ENCODE assay signal across 10 mouse cellular contexts in the genomic region with DNA sequence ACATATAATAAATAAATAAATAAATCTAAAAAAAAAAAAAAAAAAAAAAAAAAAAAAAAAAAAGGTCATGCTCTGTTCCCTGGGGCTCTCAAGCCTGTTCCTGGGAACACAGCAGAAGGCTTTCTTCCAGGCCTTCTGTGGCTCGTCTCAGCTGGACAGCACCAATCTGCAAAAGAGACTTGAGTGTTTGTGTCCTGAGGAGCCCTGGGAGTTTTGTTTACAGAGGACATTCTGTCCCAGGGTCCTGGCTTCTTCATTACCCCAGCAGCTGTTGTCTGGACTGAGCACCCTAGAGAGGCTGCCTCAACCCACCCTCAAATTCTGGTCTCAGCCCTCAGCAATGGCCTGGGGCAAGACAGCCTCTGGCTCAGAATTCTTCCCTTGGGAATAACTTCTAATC. TPM values are rescaled to one million over a fixed set of nuclear protein-coding genes. Genes with fewer than 3 reads are reported as not detected.
DNase-seq lines count a peak whose midpoint lies in the region; ATAC-seq lines count a peak whose summit lies in the region.
"Had no signal": no experiment of that assay in that cellular context is flagged by ENCODE, and none has a peak within 500 bp of the region (broad histone marks: within the 10 kb centered on the region; RNA-seq: fewer than 3 reads in every experiment).

No protein-coding gene starts in this region.

- DNase-seq in gastrocnemius, postnatal 14 days: peak; percentile 16
- DNase-seq in gastrocnemius, postnatal 36 days: no peak
- peak; percentile 76 for DNase-seq in adipocyte (ENCODE audit: low spot score)
- peak; percentile 36 to 55 for DNase-seq in heart, postnatal 36 days
- DNase-seq in lung, postnatal 36 days: peak; percentile 73
- no peak for DNase-seq in thymus, postnatal 0 days (ENCODE audit: low spot score)
- DNase-seq in layer of hippocampus, adult 9-11 months: no peak
- DNase-seq: adrenal gland, adult 8-10 months had no signal

- intact Hi-C loops in gastrocnemius, postnatal 14 days (cut with DNase I; ENCODE audit: low total_unique reads): loop anchor here (10.0 kb wide), 1 partner anchor 104 kb away; no protein-coding TSS in a partner anchor
- intact Hi-C loops in gastrocnemius, postnatal 36 days (cut with DNase I): no loop called here
- intact Hi-C loops in heart, postnatal 36 days (cut with DNase I): no loop called here

- no peak for ATAC-seq in cerebellum, adult (ENCODE audit: insufficient number of reproducible peaks, low FRiP score, low TSS enrichment)
- ATAC-seq: forebrain, embryonic 15.5 days had no signal

RNA-seq across cellular contexts. Expression of a gene that starts 5.6 kb away (rescaled TPM):
- total RNA-seq in gastrocnemius, postnatal 14 days (2021): 10 to 100 TPM in 1 of 2 experiments, 1 to 10 TPM in 1; 7.4 to 10.7 TPM
- total RNA-seq in gastrocnemius, postnatal 36 days (2021): 1 to 10 TPM; 3.4 to 5.9 TPM
- 10 to 100 TPM; 11.6 to 16.6 TPM for total RNA-seq in heart, postnatal 36 days (2021)
- polyA plus RNA-seq in thymus, postnatal 0 days (2015; fragmentation: Nextera tagmentation; extraction: Ambion mirVana): 3.2 and 4.1 TPM in 2 replicates

RNA-seq across cellular contexts. Expression of a gene that starts 6.3 kb away (rescaled TPM):
- 10 to 100 TPM; 20.4 to 20.7 TPM for total RNA-seq in gastrocnemius, postnatal 14 days (2021)
- 10 to 100 TPM; 16.5 to 20.6 TPM for total RNA-seq in gastrocnemius, postnatal 36 days (2021)
- 10 to 100 TPM; 26.4 to 27.8 TPM for total RNA-seq in heart, postnatal 36 days (2021)
- polyA plus RNA-seq in thymus, postnatal 0 days (2015; fragmentation: Nextera tagmentation; extraction: Ambion mirVana): 39.2 and 41.0 TPM in 2 replicates

RNA-seq across cellular contexts. Expression of a gene that starts 35.3 kb away (rescaled TPM):
- total RNA-seq in gastrocnemius, postnatal 14 days (2021): 1 to 10 TPM; 3.6 to 3.7 TPM
- total RNA-seq in gastrocnemius, postnatal 36 days (2021): 1 to 10 TPM; 1.8 to 2.4 TPM
- total RNA-seq in heart, postnatal 36 days (2021): 1 to 10 TPM; 5.3 to 5.8 TPM
- 7.7 and 8.2 TPM in 2 replicates for polyA plus RNA-seq in thymus, postnatal 0 days (2015; fragmentation: Nextera tagmentation; extraction: Ambion mirVana)

RNA-seq across cellular contexts. Expression of a gene that starts 59.1 kb away (rescaled TPM):
- 1 to 10 TPM; 1.3 to 1.7 TPM for total RNA-seq in gastrocnemius, postnatal 14 days (2021)
- total RNA-seq in gastrocnemius, postnatal 36 days (2021): 1 to 10 TPM in 1 of 2 experiments, under 1 TPM in 1; 0.91 to 1.3 TPM
- total RNA-seq in heart, postnatal 36 days (2021): 1 to 10 TPM in 1 of 2 experiments, under 1 TPM in 1; 0.81 to 1.0 TPM
- 14.9 and 15.7 TPM in 2 replicates for polyA plus RNA-seq in thymus, postnatal 0 days (2015; fragmentation: Nextera tagmentation; extraction: Ambion mirVana)

Comparison
In these comparisons a context has a peak if more than half of its experiments do, and no peak if none do; other contexts are left out.
1. DNase-seq: peak in gastrocnemius, postnatal 14 days (single experiment), adipocyte (single experiment), heart, postnatal 36 days (2 of 2) and lung, postnatal 36 days (single experiment); none in gastrocnemius, postnatal 36 days (0 of 2), thymus, postnatal 0 days (single experiment) and layer of hippocampus, adult 9-11 months (single experiment).